Mouse (Mus musculus) CD4-positive, CD25-positive, alpha-beta regulatory T cell, adult 2 months (primary cell): ENCODE results near the gene Ank2.

Source experiments
- DNase-seq: peaks from one replicate; pipeline ENCODE4 v3.0.0-alpha.2; 2012; ENCODE audit warnings: low read depth, low spot score

Ank2 gene

DNA sequence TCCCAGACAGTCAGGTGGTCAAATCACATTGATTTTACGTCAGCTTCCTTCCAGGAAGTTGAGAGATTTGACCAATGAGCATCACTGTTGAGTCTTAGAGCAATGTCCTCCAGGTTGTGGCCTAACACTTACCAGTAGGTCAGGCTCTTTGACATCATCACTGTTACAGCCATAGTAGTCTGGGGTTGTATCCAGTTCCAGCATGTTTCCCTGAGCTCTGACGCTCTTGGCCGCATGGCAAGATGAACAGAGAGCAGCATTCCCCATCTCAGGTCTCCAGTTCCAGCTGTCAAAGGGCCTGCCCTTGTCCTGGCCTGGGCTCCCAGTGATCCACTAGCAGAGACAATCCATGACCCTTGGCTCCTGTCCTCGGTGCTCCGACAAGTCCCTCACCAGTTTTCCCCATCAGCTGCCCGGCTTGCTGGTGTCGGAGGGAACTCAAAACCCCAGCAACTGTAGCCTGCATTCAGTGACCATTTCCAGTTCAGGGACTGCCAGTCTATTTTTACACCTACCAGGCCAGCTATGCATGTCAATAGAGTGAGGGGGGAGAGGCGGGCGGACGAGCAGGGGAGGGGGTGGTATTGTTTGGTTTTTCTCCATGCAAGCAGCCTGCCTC lies 374.7 kb downstream of the Ank2 start:
- no peak for DNase-seq

DNA sequence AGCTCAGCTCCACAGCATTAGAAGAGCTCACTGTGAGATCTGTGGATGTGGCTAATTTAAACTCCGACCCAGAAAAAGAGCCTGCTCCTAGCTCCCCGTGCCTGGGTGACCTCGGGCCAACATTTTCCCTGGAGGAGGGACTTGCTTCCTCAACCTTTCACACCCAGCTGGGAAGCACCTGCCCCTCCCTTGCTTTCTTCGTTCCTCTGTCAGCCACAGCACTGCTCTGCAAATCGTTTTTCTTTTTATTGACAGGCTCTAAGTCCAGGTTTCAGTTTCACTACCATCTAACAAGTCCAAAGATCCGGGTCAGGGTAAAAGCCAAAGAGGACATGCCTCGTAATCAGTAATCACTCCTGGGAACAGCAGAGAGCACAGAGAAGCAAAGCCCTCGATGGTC lies 375.8 kb downstream of the Ank2 start:
- no peak for DNase-seq

DNA sequence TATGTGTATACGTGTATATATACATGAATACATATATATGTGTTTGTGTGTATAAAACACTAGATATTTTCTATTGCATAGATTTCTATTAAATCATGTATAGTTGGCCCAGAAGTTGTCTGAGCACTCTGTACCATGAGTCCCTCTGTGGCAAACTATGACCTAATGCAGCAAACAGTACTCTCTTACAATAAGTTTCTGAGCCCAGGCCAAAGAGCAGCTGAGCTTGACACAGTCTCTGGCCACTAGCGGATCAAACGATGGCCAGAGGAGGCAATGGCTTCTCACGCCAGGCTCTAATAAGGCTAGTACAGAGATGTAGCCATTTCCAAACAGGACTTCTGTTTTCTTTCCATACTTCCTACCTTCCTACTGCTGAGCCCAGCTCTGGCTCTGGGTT lies 380.4 kb downstream of the Ank2 start:
- DNase-seq, result no peak

DNA sequence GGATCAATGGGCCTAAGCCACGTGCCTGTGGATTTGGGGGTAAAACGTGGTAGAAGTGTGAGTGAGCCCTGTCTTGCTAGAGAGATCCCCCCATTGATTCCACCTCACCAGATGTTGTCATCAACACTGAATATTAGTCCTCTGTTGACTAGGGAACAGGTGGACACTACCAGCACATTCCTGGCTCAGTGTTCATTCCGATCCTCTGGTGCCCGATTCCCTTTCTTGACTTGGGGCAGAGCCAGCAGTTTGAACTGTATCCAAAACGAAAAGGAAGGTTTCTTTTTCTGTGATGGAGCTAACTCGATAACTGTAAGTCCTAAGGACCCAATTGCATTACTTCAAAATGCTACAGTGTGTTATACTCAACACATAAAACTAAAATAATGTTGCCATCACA lies 382.9 kb downstream of the Ank2 start:
- no peak for DNase-seq

DNA sequence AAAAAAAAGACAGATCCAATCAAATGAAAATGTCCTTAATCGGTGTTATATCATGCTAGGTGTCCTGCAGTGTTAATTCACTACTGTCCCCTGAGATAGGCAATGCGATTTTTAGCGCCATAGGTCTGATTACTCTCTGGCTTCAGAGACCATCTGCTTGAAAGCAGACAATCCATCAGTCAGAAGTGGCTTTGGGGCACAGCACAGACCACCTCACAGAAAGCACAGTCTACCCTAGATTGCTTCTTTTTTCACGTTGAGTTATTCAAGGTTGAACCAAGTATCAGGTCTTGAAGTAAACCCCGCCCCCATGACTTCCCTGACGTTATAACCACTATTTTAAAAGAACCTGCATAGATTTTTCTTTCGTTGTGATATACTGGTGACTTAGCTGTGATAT lies 385.9 kb downstream of the Ank2 start:
- no peak for DNase-seq

DNA sequence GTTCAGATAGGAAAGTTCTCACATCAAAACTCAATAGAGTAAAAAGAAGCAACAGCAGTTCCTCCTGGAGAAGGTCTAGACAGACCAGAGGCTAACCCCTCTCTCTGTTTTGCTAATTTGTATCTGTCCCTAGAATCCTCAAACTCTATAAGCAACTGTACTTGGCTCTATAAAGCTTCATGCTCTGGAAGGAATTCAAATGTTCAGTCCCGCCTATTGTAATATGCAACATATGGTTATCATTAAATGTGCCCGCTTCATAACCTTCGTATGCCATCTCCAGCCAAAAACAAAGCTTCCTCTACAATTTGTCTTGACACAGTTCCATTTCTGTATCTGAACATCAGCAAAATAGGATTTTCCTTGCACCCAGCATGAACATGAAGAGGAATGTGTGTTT lies 389.7 kb downstream of the Ank2 start:
- no peak for DNase-seq

DNA sequence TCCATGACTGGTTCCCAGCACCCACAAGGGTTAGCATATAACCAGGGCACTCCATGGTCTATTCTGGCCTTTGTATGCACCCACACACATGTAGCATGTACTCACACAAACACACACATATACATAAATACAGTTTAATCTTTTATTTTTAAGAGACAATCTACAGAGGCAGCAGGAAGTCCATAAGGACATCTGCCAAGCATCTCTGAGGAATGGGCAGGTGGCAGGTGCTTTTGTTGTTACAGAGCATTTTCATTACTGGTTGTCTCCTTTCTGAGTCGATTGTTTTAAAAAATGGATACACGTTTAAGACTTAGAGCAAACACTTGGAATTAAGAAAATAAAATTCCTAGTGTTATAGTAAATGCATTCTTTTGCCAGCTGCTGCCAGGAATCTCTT lies 390.7 kb downstream of the Ank2 start:
- DNase-seq, result no peak

DNA sequence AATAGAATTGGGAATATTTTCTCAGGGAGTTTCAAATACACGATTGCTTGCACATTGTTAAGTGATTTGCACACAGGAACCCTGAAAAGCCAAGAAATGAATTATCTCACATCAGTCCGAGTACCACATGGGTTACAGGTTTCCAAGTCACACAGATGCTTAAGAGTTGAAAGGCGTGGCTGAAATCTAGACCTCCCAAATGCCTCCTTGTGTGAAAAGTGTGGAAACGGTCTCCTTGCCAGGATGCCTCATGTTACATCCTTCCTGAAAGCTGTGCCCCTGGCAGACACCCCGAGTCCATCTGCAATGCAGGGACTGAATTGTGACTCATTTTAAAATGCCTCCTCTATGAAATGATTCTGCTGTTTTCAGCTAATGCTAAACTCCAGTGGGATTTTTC lies 391.9 kb downstream of the Ank2 start:
- no peak for DNase-seq

DNA sequence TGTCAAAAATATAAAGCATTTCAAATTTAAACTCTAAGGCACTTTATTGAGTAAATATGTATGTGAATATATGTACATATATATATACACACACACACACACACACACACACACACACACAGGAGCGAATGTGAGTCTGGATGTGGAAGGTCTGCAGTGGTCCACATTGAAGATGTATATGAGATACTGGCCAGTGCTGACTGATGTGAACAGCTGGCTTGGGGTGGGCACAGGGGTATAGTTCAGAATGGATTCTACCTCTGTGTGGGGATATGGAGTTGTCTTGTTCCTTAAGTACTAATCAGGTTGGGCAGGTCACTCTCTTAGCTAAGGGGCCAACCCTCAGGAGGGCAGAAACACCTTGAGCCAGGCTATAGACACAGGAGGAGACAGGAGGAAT lies 397.8 kb downstream of the Ank2 start:
- no peak for DNase-seq

DNA sequence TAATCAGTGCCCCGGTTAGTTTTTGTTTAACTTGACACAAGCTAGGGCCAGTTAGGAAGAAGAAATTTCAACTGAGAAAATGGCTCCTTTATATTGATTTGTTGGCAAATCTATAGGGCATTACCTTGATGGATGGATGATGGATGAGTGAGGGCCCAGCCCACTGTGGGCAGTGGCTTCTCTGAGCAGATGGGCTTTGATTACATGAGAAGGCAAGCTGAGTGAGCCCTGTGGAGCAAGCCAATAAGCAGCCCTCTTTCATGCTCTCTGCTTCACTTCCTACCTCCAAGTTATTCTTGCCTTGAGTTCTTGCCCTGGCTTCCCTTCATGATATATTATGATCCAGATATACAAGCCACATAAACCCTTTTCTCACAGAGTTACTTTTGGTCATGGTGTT lies 401.4 kb downstream of the Ank2 start:
- no peak for DNase-seq

DNA sequence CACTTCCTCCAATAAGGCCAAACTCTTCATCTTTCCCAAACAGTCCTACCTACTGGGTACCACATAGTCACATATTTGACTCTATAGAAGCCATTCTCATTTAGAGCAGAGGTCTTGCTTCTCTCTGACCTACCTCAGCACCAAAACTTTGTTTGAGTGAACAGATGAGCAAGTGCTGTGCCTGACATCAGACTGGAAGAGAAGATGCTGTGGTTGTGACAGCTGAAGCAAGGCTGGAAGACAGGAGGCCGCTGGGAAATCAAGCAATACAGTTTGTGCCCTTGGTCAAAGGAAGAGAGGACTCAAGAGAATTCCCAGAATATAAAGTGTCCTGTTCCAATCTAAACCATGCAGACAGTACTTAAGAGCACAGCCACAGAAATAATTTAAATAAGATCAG lies 402.0 kb downstream of the Ank2 start:
- no peak for DNase-seq

DNA sequence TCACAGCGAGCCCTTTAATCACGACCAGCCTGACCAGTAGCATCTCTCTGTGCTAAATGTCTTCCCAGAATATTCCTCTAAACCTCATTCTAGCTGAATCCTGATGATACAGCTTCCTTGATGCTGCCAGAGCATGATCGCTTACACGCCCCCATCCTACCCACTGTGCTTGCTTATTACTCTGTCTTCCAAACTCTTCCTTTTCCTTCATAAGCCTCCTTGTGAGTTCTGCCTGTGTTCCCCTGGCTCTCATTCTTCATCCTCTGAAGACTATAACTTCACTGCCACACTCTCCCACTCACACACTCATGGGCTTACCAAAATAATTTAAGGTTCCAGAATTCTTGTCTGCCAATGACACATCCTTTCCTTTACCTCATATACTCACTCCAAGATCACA lies 405.5 kb downstream of the Ank2 start:
- no peak for DNase-seq

DNA sequence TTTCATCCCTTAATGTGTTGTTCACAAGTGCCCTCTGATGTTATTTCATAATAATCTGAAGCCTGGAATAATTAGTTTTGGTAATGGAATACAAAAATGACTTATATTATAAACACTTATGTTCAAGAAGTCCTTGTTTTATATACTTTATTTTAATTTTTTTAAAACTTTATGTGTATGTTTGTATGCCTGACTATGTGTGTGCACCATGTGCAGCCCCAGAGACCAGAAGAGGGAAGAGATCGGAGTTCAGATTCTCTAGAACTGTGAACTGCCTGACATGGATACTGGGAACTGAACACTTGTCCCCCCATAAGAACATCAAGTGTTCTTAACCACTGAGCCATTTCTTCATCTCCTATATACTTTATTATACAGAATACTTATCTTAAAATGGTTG lies 411.6 kb downstream of the Ank2 start:
- no peak for DNase-seq

DNA sequence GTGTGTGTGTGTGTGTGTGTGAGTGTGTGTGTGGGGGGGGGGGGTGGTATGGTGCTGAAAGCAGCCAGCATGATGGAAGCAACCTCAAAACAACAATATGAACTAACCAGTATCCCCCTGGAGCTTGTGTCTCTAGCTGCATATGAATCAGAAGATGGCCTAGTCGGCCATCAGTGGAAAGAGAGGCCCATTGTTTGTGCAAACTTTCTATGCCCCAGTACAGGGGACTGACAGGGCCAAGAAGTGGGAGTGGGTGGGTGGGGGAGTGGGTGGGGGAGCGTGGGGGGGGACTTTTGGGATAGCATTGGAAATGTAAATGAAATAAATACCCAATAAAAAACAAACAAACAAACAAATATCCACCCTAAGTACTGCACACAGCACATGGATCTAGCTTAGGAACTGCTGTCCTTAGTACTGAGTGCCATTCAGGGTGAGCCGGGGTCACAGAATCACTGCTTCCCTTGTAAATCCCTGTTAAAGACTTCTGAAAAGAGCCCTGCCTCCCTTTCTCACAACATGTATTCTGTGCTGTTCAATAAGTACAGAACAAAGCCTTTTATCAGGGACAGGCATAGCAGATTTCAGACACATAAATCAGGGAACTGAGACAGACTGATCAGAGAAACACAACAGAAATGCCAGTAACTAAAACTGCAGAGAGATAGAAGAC lies 412.2 kb downstream of the Ank2 start:
- no peak for DNase-seq

DNA sequence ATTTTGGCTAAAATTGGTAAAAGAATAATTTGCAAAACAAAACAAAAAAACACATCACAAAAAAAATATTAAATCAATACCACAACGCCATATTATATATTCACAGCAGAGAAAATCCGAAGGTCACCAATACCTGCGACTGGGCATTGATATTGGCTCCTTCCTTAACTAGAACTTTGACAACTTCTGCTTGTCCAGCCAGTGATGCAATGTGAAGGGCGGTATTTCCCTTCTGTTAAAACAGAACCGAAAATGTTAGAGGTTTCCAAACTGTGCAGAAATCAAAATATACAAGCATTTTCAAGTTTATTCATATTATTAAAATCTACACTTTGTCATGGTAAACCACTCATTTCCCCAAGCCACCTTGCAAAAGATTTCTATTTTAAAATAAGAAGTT lies 421.8 kb downstream of the Ank2 start:
- DNase-seq, result no peak

DNA sequence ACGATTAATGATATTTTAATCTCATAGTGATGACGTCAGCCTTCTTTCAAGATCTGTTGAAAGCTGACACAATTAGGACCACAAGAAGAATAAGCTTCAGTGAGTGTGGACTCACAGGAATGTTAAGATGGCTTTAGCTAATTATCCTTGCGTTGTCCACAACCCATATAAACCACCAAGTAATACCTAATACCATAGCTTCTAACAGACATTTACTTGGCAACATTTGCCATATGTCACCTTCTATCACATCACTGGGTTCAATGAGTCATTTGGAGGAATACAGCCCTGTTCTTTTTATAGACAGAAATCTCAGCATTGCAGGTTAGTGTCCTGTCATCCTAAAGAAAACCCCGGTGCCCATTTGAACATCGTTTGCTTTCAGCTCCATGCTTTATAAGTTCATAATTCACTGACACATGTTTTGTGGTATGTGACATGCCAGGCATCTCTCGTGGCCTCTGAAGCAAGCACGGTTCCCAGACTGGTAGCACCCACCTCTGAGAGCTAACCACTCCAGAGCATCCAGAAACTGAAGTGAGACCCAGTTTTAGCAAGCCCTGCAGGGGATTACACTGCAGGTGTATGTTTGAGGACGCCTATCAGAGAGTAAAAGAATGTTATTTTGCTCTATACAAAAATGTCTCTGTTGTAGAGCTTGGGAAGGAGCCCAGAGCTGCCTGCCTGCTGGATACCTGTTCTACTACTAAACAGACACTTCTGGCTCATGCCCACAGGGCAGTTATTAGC lies 423.4 kb downstream of the Ank2 start:
- no peak for DNase-seq

DNA sequence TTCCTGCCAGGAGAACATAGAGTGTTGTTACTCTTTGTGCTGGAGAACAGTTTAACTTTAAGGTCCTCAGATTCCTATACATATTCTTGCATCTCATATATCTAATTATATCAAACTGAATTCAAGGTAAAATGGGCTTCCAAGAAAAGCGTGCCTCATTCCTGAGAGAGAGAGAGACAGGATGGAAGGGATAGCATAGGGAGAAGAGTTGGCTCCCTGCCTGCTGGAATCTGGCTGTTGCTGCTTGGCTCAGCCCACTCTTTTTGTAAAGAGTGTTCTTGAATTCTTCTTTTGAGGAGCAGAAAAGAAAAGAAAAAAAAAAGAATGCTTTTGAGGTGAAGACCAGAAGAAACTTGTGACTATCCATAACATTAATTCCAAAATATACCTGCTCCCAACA lies 427.7 kb downstream of the Ank2 start:
- DNase-seq, result no peak

DNA sequence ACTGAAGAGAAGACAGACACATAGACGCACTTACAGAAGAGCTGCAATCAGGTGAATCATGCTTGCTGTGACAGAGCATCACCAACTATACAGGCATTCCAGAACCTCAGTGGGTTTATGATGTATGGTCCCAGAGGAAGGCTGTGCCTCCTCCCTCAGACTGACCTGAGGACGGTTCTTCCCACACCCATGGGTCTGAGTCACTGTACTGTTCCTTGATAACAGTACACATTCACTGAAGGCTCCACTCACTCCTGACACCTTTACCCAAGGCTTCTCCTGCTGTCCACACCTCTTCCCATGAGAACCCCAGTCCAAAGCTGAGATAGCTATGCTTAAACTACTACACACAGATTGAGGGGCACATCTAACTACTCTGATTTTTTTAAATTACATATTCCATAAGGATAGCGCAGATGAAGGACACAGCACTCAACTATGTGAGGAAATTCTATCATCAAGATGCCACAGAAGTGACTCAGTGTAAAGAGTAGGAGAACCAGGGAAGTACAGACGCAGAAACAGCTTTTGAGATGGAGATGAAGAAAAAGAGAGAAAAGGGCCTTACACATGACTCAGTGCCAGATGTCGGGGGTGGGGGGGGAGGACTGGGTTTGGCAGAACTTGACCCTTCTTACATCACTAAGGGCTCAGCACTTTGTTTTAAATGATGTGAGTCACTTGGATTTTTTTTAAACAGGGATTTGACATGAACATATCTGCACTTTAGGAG lies 435.3 kb downstream of the Ank2 start:
- DNase-seq, result no peak

DNA sequence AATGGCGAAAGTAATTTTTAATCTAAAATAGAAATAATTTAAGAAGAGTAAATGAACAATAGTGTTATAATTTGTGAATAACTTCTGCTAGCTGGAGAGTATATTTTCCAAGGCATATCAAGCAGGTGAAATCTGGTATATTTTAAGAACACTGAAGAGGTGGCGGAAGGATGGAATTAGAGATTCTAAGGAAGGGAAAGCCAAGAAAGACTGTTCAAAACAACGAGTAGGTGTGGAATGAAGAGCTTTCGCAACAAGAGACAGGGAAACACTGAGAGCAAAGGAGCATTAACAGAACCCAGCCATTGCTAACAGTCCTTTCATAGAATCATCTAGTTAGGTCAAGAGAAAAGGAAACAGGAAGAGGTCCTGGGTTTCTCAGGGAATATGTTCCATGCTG lies 439.5 kb downstream of the Ank2 start:
- no peak for DNase-seq

DNA sequence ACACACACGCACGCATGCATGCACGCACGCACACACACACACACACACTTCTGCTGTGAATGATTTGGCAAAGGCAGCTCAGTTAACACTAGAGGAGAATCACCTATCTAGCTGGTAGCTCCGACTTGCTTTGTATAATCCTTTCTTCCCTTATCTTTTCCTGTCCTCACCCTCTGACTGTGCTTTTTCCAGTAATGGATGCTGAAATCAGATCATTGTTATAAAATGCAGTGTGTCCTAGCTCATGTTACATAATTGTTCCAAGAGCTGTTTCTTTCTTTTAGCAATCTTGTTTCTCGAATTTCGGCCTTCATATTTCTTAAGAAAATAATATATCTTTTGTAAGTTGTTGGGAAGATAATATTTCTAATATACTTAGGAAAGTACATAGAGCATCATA lies 457.9 kb downstream of the Ank2 start:
- DNase-seq, result no peak

DNA sequence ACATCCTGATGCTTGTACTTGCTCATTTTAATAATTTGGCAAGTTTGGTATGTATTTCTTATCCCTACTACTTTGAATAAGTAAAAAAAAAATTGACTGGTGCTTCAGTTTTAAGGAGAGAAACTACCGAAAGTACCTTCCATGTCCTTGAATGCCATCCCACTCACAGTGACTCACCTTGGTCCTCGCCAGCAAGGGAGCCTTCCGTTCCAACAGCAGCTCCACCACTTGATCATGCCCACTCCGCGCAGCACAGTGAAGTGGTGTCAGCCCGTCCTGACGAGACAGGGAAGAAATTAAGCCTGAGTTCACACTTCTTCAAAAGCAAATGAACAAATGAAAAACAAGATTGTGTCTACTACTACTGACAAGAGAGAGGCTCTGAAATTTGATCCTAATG lies 460.6 kb downstream of the Ank2 start:
- DNase-seq, result no peak

DNA sequence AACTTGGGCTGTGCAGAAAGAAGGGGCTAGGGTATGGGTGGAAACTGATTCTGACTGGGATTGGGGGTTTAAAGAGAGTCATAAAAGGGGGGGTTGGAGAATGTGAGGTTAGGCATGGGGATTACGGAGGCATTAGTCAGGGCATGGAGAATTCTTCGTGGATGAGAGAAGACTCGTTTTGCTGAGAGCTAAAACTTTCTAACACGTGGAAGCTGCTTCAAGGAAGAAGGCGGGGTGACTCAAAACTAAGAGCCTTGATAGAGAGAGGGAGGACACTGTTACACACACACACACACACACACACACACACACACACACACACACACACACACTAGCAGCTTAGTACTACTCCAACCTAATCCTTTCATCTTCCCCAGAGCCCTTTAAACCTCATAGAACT lies 463.0 kb downstream of the Ank2 start:
- DNase-seq, result no peak

DNA sequence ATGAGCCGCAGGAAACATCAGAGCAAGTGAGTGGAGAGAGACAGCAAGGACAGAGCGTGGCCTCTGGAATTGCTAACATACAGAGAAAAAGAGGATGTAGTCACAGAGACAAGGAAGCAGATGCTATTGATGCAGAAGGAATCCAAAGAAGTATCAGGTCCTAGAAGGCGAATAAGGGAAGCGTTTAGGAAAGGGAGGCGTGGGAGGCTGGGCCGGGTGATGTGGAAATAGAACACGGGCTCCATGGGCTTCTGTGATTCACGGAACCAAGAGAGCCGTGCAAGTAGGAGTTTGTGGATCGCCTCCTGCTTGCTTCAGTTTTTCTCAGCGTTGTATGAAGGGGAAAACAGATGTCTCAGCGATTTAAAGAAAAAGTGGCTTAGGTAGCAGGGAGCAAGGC lies 463.6 kb downstream of the Ank2 start:
- DNase-seq, result no peak
